Mouse (Mus musculus) C2C12 (cell line): ENCODE measurements around the gene Ipo11. TPM values are rescaled to one million over a fixed set of nuclear protein-coding genes. Genes with fewer than 3 reads are reported as not detected.

Source experiments
- H3K27me3 ChIP-seq: one replicate; pipeline ENCODE4 v1.6.1; 2011; ENCODE audit not compliant: control insufficient read depth, insufficient read depth, insufficient read length
- H3K36me3 ChIP-seq: one replicate; pipeline ENCODE4 v1.6.1; 2011; ENCODE audit not compliant: control insufficient read depth, insufficient read depth
- H3K4me3 ChIP-seq: one replicate; pipeline ENCODE4 v1.5.1; 2011; ENCODE audit warnings: mild to moderate bottlenecking, control low read depth; ENCODE audit not compliant: poor library complexity, insufficient read depth, severe bottlenecking
- H3K79me2 ChIP-seq: one replicate; pipeline ENCODE4 v1.6.1; 2011; ENCODE audit not compliant: control insufficient read depth, insufficient read depth
- H3K79me3 ChIP-seq: one replicate; pipeline ENCODE4 v1.6.1; 2011; ENCODE audit warnings: low read depth, control low read depth
- H3ac ChIP-seq: one replicate; pipeline ENCODE3; 2011; ENCODE audit warnings: low read depth; ENCODE audit not compliant: control insufficient read depth, insufficient read length
- CEBPB ChIP-seq: IDR thresholded peaks from one replicate; pipeline ENCODE4 v1.6.1; 2011; ENCODE audit warnings: low read depth, mild to moderate bottlenecking, control low read depth, moderate library complexity
- CTCF ChIP-seq: IDR thresholded peaks from one replicate; pipeline ENCODE4 v1.5.1; 2011; ENCODE audit not compliant: control insufficient read depth, insufficient read depth, insufficient read length
- FOSL1 ChIP-seq: IDR thresholded peaks from one replicate; pipeline ENCODE4 v1.8.0; 2011; ENCODE audit warnings: mild to moderate bottlenecking, low read length; ENCODE audit not compliant: poor library complexity, insufficient read depth, severe bottlenecking
- MAX ChIP-seq: IDR thresholded peaks from one replicate; pipeline ENCODE4 v1.6.1; 2011; ENCODE audit warnings: mild to moderate bottlenecking, control low read depth
- MYOD1 ChIP-seq: IDR thresholded peaks from one replicate; pipeline ENCODE4 v1.6.1; 2011; ENCODE audit warnings: low read depth; ENCODE audit not compliant: control insufficient read depth, insufficient read length
- MYOG ChIP-seq: IDR thresholded peaks from one replicate; pipeline ENCODE4 v1.6.1; 2011; ENCODE audit not compliant: control insufficient read depth, insufficient read length; ENCODE audit errors: extremely low read depth
- USF1 ChIP-seq: IDR thresholded peaks from one replicate; pipeline ENCODE4 v1.6.1; 2011; ENCODE audit warnings: low read depth, mild to moderate bottlenecking, control low read depth, moderate library complexity
- long read RNA-seq, 2 experiments: library from polyadenylated mRNA; unstranded; transcript quantifications; one replicate each; pipeline ENCODE4 v2.0.0; 2019 to 2020
- polyA plus RNA-seq: library from polyadenylated mRNA; unstranded; fragments of >200 nt; fragmentation: generic; extraction: Trizol; gene quantifications from one replicate; pipeline ENCODE4 v1.2.1, GENCODE M21; 2012; ENCODE audit warnings: missing spikeins

Ipo11 gene
- 14.3 TPM for polyA plus RNA-seq
- long read RNA-seq, experiment 1, full-length matches to known transcripts, result 6 of 8 reads
- long read RNA-seq, experiment 1, partial matches to known transcripts, result 1 of 8 reads
- long read RNA-seq, experiment 1, other reads (novel, unspliced or antisense), result 1 of 8 reads
- long read RNA-seq, experiment 2, full-length matches to known transcripts, result 235 of 299 reads
- long read RNA-seq, experiment 2, partial matches to known transcripts, result 12 of 299 reads
- long read RNA-seq, experiment 2, other reads (novel, unspliced or antisense), result 52 of 299 reads

- H3K79me2 ChIP-seq, result peaks cover 52% of the 10 kb centered on the region
- no peaks in the 10 kb centered on the region for H3K27me3 ChIP-seq
- peak within 1 kb of the TSS; percentile 71 for H3K4me3 ChIP-seq
- H3ac ChIP-seq, result peak within 1 kb of the TSS; percentile 99
- H3K79me3 ChIP-seq, result peaks cover 49% of the 10 kb centered on the region
- H3K36me3 ChIP-seq, result no peaks in the 10 kb centered on the region
- TF ChIP-seq FOSL1, result no peak
- no peak for TF ChIP-seq CEBPB
- peak; percentile 59 for TF ChIP-seq MAX
Observed at GRCm38 (mm10) chr13:106936256-106937137, at the start of gene Ipo11. Gene Ipo11 (minus strand): TSS chr13:106936958.

- Histone ChIP-seq H3K79me3 (no peaks in the 10 kb centered on the region), H3K36me3 (peaks cover 80% of the 10 kb centered on the region), H3K79me2 (peaks cover 4% of the 10 kb centered on the region), H3K4me3 (no peak overlapping the region), H3ac (no peak overlapping the region), H3K27me3 (no peaks in the 10 kb centered on the region)
- TF ChIP-seq CEBPB (no peak), FOSL1 (no peak), MAX (no peak)
Observed at GRCm38 (mm10) chr13:106961496-106961895, 24.7 kb upstream of the Ipo11 start.

- H3K79me3 ChIP-seq, result no peaks in the 10 kb centered on the region
- no peak for TF ChIP-seq USF1
- no peak for TF ChIP-seq MYOD1
- TF ChIP-seq FOSL1, result no peak
- no peak for TF ChIP-seq MAX
- no peak for TF ChIP-seq CEBPB
- no peak for TF ChIP-seq CTCF
- TF ChIP-seq MYOG, result no peak
- H3K36me3 ChIP-seq, result peaks cover 83% of the 10 kb centered on the region
- H3K27me3 ChIP-seq, result no peaks in the 10 kb centered on the region
- peaks cover 4% of the 10 kb centered on the region for H3K79me2 ChIP-seq
- no peak overlapping the region for H3ac ChIP-seq
- H3K4me3 ChIP-seq, result no peak overlapping the region
Observed at GRCm38 (mm10) chr13:106960557-106960956, 23.8 kb upstream of the Ipo11 start.

- Histone ChIP-seq H3K4me3 (no peak overlapping the region), H3K79me3 (no peaks in the 10 kb centered on the region), H3K27me3 (no peaks in the 10 kb centered on the region), H3K79me2 (peaks cover 4% of the 10 kb centered on the region), H3ac (no peak overlapping the region), H3K36me3 (peaks cover 80% of the 10 kb centered on the region)
- TF ChIP-seq CTCF (no peak), CEBPB (no peak), FOSL1 (no peak), MYOG (no peak), MAX (no peak), MYOD1 (no peak), USF1 (no peak)
Observed at GRCm38 (mm10) chr13:106958286-106958685, 21.5 kb upstream of the Ipo11 start.

GRCm38 (mm10) chr13:106957554-106957953 is 20.8 kb upstream of the Ipo11 start:
- no peak overlapping the region for H3K4me3 ChIP-seq
- peaks cover 80% of the 10 kb centered on the region for H3K36me3 ChIP-seq
- H3K27me3 ChIP-seq, result no peaks in the 10 kb centered on the region
- peaks cover 4% of the 10 kb centered on the region for H3K79me2 ChIP-seq
- H3K79me3 ChIP-seq, result no peaks in the 10 kb centered on the region
- TF ChIP-seq MYOG (no peak), CTCF (no peak), USF1 (no peak), CEBPB (no peak), FOSL1 (no peak), MYOD1 (no peak), MAX (no peak)
- H3ac ChIP-seq, result no peak overlapping the region

- peaks cover 81% of the 10 kb centered on the region for H3K36me3 ChIP-seq
- H3K4me3 ChIP-seq, result no peak overlapping the region
- H3ac ChIP-seq, result no peak overlapping the region
- H3K79me3 ChIP-seq, result no peaks in the 10 kb centered on the region
- H3K27me3 ChIP-seq, result no peaks in the 10 kb centered on the region
- TF ChIP-seq MYOD1 (no peak), CTCF (no peak), MAX (no peak), MYOG (no peak), USF1 (no peak), FOSL1 (no peak), CEBPB (no peak)
- H3K79me2 ChIP-seq, result peaks cover 6% of the 10 kb centered on the region
Observed at GRCm38 (mm10) chr13:106954880-106955279, 18.1 kb upstream of the Ipo11 start.
